Comparison of ENCODE assay signal across 38 mouse cellular contexts in genomic region chr3:95343356-95344000, GRCm38 (mm10). TPM values are rescaled to one million over a fixed set of nuclear protein-coding genes. Genes with fewer than 3 reads are reported as not detected.
"Had no signal": no experiment of that assay in that cellular context is flagged by ENCODE, and none has a peak within 500 bp of the region (broad histone marks: within the 10 kb centered on the region; RNA-seq: fewer than 3 reads in every experiment).

No protein-coding gene starts in this region.

RNA-seq across cellular contexts. Expression of gene 4930558C23Rik, which starts 59.2 kb away (rescaled TPM):
- total RNA-seq: heart, postnatal 10 days; heart, postnatal 14 days; heart, postnatal 25 days; heart, postnatal 36 days; heart, postnatal 4 days; hematopoietic stem cell, adult 5-6 weeks; hindbrain, postnatal 0 days; layer of hippocampus, adult 18-20 months; layer of hippocampus, adult 2 months; layer of hippocampus, adult 8-10 months; layer of hippocampus, postnatal 10 days; layer of hippocampus, postnatal 14 days; layer of hippocampus, postnatal 25 days; layer of hippocampus, postnatal 36 days; left cerebral cortex, adult 18-20 months; left cerebral cortex, adult 2 months; left cerebral cortex, adult 8-10 months had no signal
- polyA plus RNA-seq: heart, embryonic 12.5 days; heart, embryonic 13.5 days; heart, embryonic 14.5 days; heart, embryonic 15.5 days; heart, embryonic 16.5 days; heart, postnatal 0 days; hindbrain, embryonic 10.5 days; hindbrain, embryonic 11.5 days; hindbrain, embryonic 12.5 days; hindbrain, embryonic 13.5 days; hindbrain, embryonic 14.5 days; hindbrain, embryonic 15.5 days; hindbrain, embryonic 16.5 days; hindbrain, postnatal 0 days; inflammation-experienced regulatory T-cells, adult 6 months; intestine, embryonic 15.5 days; intestine, embryonic 16.5 days; intestine, postnatal 0 days; kidney, adult 2 months; kidney, embryonic 14.5 days; kidney, embryonic 15.5 days; large intestine, adult 2 months had no signal
